Mouse (Mus musculus): ENCODE measurements around the gene Cldn17.
A peak's percentile ranks its signal among the peaks of the same experiment; 100 is the strongest.

Cldn17 gene

DNA sequence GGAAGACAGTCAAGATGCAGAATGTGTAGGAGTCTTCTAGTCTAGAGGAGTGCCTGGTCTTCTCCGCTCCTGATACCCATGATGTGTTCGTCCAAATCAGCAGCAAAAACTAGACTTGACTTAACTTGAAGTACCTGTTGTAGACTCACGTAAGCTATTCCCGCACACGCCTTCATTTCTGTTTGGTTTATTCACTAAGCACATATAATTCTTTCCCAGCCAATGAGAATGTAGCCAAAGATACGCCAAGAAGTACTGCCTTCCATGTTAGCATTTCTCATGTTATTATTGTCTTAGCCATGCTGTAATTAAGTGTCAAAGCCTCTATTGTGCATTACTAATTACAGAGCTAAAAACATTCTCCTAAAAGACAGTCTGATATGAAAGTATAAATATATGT, at the start of gene Cldn17:
TSS of gene Cldn17 (minus strand) at position 101 of the 400 bp plus-strand sequence.
- no peak for DNase-seq

- DNase-seq = peak; percentile 14 to 21
These were observed 35.7 kb upstream of the Cldn17 start for GRCm38 (mm10) chr16:88542488-88542887.

GRCm38 (mm10) chr16:88539841-88540487, 33.2 kb upstream of the Cldn17 start:
- no peak for DNase-seq

GRCm38 (mm10) chr16:88511348-88511747, 4.6 kb upstream of the Cldn17 start:
- no peak for DNase-seq

GRCm38 (mm10) chr16:88508150-88508549, 1.4 kb upstream of the Cldn17 start:
- DNase-seq = no peak

GRCm38 (mm10) chr16:88506338-88506737, 440 bp downstream of the Cldn17 start:
- no peak for DNase-seq

- no peak for DNase-seq
These were observed 18.7 kb downstream of the Cldn17 start for GRCm38 (mm10) chr16:88488096-88488495.

DNA sequence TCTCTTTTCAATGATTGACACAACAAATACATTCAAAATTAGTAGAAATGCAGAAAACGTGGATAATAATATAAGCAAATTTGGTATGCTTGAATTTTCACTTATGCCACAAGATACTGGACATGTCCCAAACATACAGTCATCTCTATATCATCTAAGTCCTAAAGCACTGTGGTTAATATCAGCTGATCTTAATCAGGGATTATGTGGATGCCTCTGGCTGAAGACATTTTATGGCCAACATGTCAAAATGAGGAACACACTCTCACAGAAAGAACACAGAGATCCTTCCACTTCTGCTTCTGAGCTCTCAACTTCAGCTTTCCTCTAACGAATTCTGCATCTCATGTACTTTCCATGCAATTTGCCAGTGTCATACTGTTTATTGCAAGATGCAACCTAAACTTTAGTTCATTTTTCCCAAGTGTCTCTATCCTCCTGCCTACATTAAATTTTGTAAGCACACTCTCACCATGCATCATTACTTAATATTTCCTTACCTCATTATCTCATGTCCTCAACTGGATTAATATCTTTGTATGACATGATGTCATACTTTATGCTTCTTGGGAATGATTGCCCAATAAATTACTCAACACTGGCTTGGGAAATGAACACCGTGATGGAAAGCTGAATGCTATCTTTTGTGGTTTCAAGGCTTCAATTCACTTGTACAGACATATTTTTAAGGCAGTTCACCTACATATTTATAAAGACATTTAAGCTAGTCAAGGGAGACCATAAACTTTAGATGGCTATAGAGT, 26.6 kb downstream of the Cldn17 start:
- DNase-seq = no peak

GRCm38 (mm10) chr16:88463235-88463634, 43.5 kb downstream of the Cldn17 start:
- DNase-seq = no peak

Data from kidney, postnatal 4 days (tissue).